Mouse (Mus musculus) embryonic fibroblast, embryonic 13.5 days (primary cell): ENCODE results near the gene Chit1.

Experiments used
- CTCF ChIP-seq: IDR thresholded peaks from 2 replicates; pipeline ENCODE4 v1.5.1; 2011; ENCODE audit warnings: mild to moderate bottlenecking, control low read depth, low read length, moderate library complexity, borderline replicate concordance; ENCODE audit not compliant: insufficient read depth
- POLR2A ChIP-seq: IDR thresholded peaks from 2 replicates; pipeline ENCODE4 v1.6.1; 2011; ENCODE audit warnings: low read depth, mild to moderate bottlenecking, control low read depth, low read length, moderate library complexity

GRCm38 (mm10) chr1:134063086-134063772 lies 47.8 kb upstream of the Chit1 start:
- no peak for TF ChIP-seq CTCF
- TF ChIP-seq POLR2A, result no peak
